Mouse (Mus musculus): ENCODE data around the gene Scp2. TPM values are rescaled to one million over a fixed set of nuclear protein-coding genes. Genes with fewer than 3 reads are reported as not detected.

The Scp2 gene
- total and polyA plus RNA-seq, 2 experiments from 2014 or later = 160 to 243 TPM

- TF ChIP-seq CTCF (IDR thresholded peaks at IDR 0.05; ENCODE audit: low read depth) (no peak), EP300 (IDR thresholded peaks at IDR 0.05; ENCODE audit: low read depth) (no peak)
- no peak for ATAC-seq (ENCODE audit: insufficient read depth, low read depth)
Observed at GRCm38 (mm10) chr4:108068081-108068480, 76.7 kb downstream of the Scp2 start.

GRCm38 (mm10) chr4:108067261-108067660 lies 77.5 kb downstream of the Scp2 start:
- Histone ChIP-seq H3K36me3 (replicated peaks; ENCODE audit: control insufficient read depth, insufficient read depth, low read length) (peaks cover 45% of the 10 kb centered on the region), H3K4me2 (ENCODE audit: low read depth, low read length) (no peak overlapping the region), H3K4me3 (ENCODE audit: low read depth, low read length) (no peak overlapping the region), H3K9me3 (replicated peaks; ENCODE audit: control insufficient read depth, low read length) (no peaks in the 10 kb centered on the region), H3K27ac (ENCODE audit: low read depth) (no peak overlapping the region), H3K27me3 (ENCODE audit: control insufficient read depth, insufficient read depth, low read length) (no peaks in the 10 kb centered on the region), H3K9ac (replicated peaks; ENCODE audit: low read depth, low read length) (no peak overlapping the region; the same call in 1 of the 2 replicates), H3K4me1 (ENCODE audit: control insufficient read depth, insufficient read depth) (peaks cover 10% of the 10 kb centered on the region; the same call in 1 of the 2 replicates)
- DNase-seq (ENCODE audit: low spot score) (no peak), ATAC-seq (ENCODE audit: insufficient read depth, low read depth) (no peak)
- TF ChIP-seq EP300 (IDR thresholded peaks at IDR 0.05; ENCODE audit: low read depth) (no peak), CTCF (IDR thresholded peaks at IDR 0.05; ENCODE audit: low read depth) (no peak)
- 79% methylated on average over 7 of the region's 7 CpGs for WGBS

More at GRCm38 (mm10) chr4:108068081-108068480, 76.7 kb downstream of the Scp2 start:
- H3K27ac ChIP-seq (ENCODE audit: low read depth) = no peak overlapping the region
- H3K4me1 ChIP-seq (ENCODE audit: control insufficient read depth, insufficient read depth) = peaks cover 10% of the 10 kb centered on the region; the same call in 1 of the 2 replicates
- no peak for DNase-seq (ENCODE audit: low spot score)
- no peak overlapping the region for H3K4me3 ChIP-seq (ENCODE audit: low read depth, low read length)
- H3K4me2 ChIP-seq (ENCODE audit: low read depth, low read length) = no peak overlapping the region
- 70% methylated on average over 2 of the region's 2 CpGs for WGBS
- H3K9me3 ChIP-seq (replicated peaks; ENCODE audit: control insufficient read depth, low read length) = no peaks in the 10 kb centered on the region
- H3K27me3 ChIP-seq (ENCODE audit: control insufficient read depth, insufficient read depth, low read length) = no peaks in the 10 kb centered on the region
- peaks cover 37% of the 10 kb centered on the region for H3K36me3 ChIP-seq (replicated peaks; ENCODE audit: control insufficient read depth, insufficient read depth, low read length)
- H3K9ac ChIP-seq (replicated peaks; ENCODE audit: low read depth, low read length) = no peak overlapping the region

GRCm38 (mm10) chr4:108066569-108066968 lies 78.2 kb downstream of the Scp2 start:
- Histone ChIP-seq H3K4me1 (ENCODE audit: control insufficient read depth, insufficient read depth) (peaks cover 10% of the 10 kb centered on the region; the same call in 1 of the 2 replicates), H3K4me2 (ENCODE audit: low read depth, low read length) (no peak overlapping the region), H3K4me3 (ENCODE audit: low read depth, low read length) (no peak overlapping the region), H3K36me3 (replicated peaks; ENCODE audit: control insufficient read depth, insufficient read depth, low read length) (peaks cover 47% of the 10 kb centered on the region), H3K9ac (replicated peaks; ENCODE audit: low read depth, low read length) (no peak overlapping the region), H3K27ac (ENCODE audit: low read depth) (no peak overlapping the region), H3K9me3 (replicated peaks; ENCODE audit: control insufficient read depth, low read length) (no peaks in the 10 kb centered on the region), H3K27me3 (ENCODE audit: control insufficient read depth, insufficient read depth, low read length) (no peaks in the 10 kb centered on the region)
- no peak for ATAC-seq (ENCODE audit: insufficient read depth, low read depth)
- TF ChIP-seq CTCF (IDR thresholded peaks at IDR 0.05; ENCODE audit: low read depth) (no peak), EP300 (IDR thresholded peaks at IDR 0.05; ENCODE audit: low read depth) (no peak)
- no peak for DNase-seq (ENCODE audit: low spot score)
- WGBS = 82% methylated on average over 4 of the region's 4 CpGs

GRCm38 (mm10) chr4:108065176-108065844 lies 79.5 kb downstream of the Scp2 start:
- ATAC-seq (ENCODE audit: insufficient read depth, low read depth) = no peak
- peaks cover 50% of the 10 kb centered on the region for H3K36me3 ChIP-seq (replicated peaks; ENCODE audit: control insufficient read depth, insufficient read depth, low read length)
- H3K9ac ChIP-seq (replicated peaks; ENCODE audit: low read depth, low read length) = no peak overlapping the region
- 46% methylated on average over 2 of the region's 2 CpGs for WGBS
- H3K27ac ChIP-seq (ENCODE audit: low read depth) = no peak overlapping the region
- peaks cover 5% of the 10 kb centered on the region; the same call in 1 of the 2 replicates for H3K4me1 ChIP-seq (ENCODE audit: control insufficient read depth, insufficient read depth)
- TF ChIP-seq CTCF (IDR thresholded peaks at IDR 0.05; ENCODE audit: low read depth) (no peak), EP300 (IDR thresholded peaks at IDR 0.05; ENCODE audit: low read depth) (no peak)
- no peak for DNase-seq (ENCODE audit: low spot score)
- H3K4me2 ChIP-seq (ENCODE audit: low read depth, low read length) = no peak overlapping the region
- no peaks in the 10 kb centered on the region for H3K9me3 ChIP-seq (replicated peaks; ENCODE audit: control insufficient read depth, low read length)
- no peak overlapping the region for H3K4me3 ChIP-seq (ENCODE audit: low read depth, low read length)
- no peaks in the 10 kb centered on the region for H3K27me3 ChIP-seq (ENCODE audit: control insufficient read depth, insufficient read depth, low read length)

GRCm38 (mm10) chr4:108063616-108064015 lies 81.2 kb downstream of the Scp2 start:
- Histone ChIP-seq H3K9ac (replicated peaks; ENCODE audit: low read depth, low read length) (no peak overlapping the region), H3K4me3 (ENCODE audit: low read depth, low read length) (no peak overlapping the region), H3K9me3 (replicated peaks; ENCODE audit: control insufficient read depth, low read length) (no peaks in the 10 kb centered on the region), H3K27me3 (ENCODE audit: control insufficient read depth, insufficient read depth, low read length) (no peaks in the 10 kb centered on the region), H3K4me2 (ENCODE audit: low read depth, low read length) (no peak overlapping the region), H3K4me1 (ENCODE audit: control insufficient read depth, insufficient read depth) (no peaks in the 10 kb centered on the region), H3K27ac (ENCODE audit: low read depth) (no peak overlapping the region), H3K36me3 (replicated peaks; ENCODE audit: control insufficient read depth, insufficient read depth, low read length) (peaks cover 63% of the 10 kb centered on the region)
- 87% methylated on average over 6 of the region's 6 CpGs for WGBS
- no peak for ATAC-seq (ENCODE audit: insufficient read depth, low read depth)
- no peak for TF ChIP-seq CTCF (IDR thresholded peaks at IDR 0.05; ENCODE audit: low read depth)
- TF ChIP-seq EP300 (IDR thresholded peaks at IDR 0.05; ENCODE audit: low read depth) = no peak
- no peak for DNase-seq (ENCODE audit: low spot score)

GRCm38 (mm10) chr4:108062524-108062923 lies 82.3 kb downstream of the Scp2 start:
- no peak overlapping the region for H3K4me3 ChIP-seq (ENCODE audit: low read depth, low read length)
- no peak overlapping the region for H3K9ac ChIP-seq (replicated peaks; ENCODE audit: low read depth, low read length)
- TF ChIP-seq CTCF (IDR thresholded peaks at IDR 0.05; ENCODE audit: low read depth) (no peak), EP300 (IDR thresholded peaks at IDR 0.05; ENCODE audit: low read depth) (no peak)
- peaks cover 59% of the 10 kb centered on the region for H3K36me3 ChIP-seq (replicated peaks; ENCODE audit: control insufficient read depth, insufficient read depth, low read length)
- no peaks in the 10 kb centered on the region for H3K27me3 ChIP-seq (ENCODE audit: control insufficient read depth, insufficient read depth, low read length)
- no peak for ATAC-seq (ENCODE audit: insufficient read depth, low read depth)
- WGBS = 95% methylated on average over 5 of the region's 5 CpGs
- H3K27ac ChIP-seq (ENCODE audit: low read depth) = no peak overlapping the region
- DNase-seq (ENCODE audit: low spot score) = no peak
- H3K9me3 ChIP-seq (replicated peaks; ENCODE audit: control insufficient read depth, low read length) = no peaks in the 10 kb centered on the region
- no peaks in the 10 kb centered on the region for H3K4me1 ChIP-seq (ENCODE audit: control insufficient read depth, insufficient read depth)
- no peak overlapping the region for H3K4me2 ChIP-seq (ENCODE audit: low read depth, low read length)

Data from heart, postnatal 0 days (tissue).